Mouse (Mus musculus) olfactory bulb, adult 2 months (tissue): Measurements from ENCODE around the gene Ube2s.

Source experiments
- CTCF ChIP-seq: fragments of 200-500 bp; IDR thresholded peaks from 2 replicates; pipeline ENCODE4 v1.5.1; 2012; ENCODE audit warnings: low read depth, mild to moderate bottlenecking, low read length, moderate library complexity; ENCODE audit not compliant: insufficient read depth
- POLR2A ChIP-seq: fragments of 200-500 bp; IDR thresholded peaks from 2 replicates; pipeline ENCODE4 v1.6.1; 2012; ENCODE audit warnings: mild to moderate bottlenecking, low read depth, low read length, moderate library complexity; ENCODE audit not compliant: insufficient read depth

DNA sequence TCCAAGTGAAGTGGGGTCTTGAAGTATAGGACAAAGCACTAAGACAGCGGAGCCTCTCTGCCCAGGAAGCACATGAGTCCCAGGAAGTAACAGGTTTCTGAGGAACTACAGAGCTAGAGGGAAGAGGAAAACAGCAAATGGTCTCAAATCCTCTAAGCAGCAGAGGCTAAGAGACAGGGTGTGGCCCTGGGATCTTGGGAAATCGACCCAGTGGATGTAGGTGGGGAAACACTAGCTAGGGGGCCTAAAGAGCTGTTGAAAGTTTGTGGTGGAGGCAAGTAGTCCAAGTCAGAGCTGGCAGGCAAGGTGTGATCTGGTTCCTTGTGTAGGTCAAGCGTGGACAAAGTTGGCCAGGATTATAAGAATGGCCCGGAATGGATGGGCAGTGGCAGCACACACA is 64.1 kb downstream of the Ube2s start:
- TF ChIP-seq CTCF (no peak), POLR2A (no peak)
